ENCODE assay signal across 19 mouse cellular contexts in genomic region chr6:53229350-53229749, GRCm38 (mm10). TPM values are rescaled to one million over a fixed set of nuclear protein-coding genes. Genes with fewer than 3 reads are reported as not detected.
DNase-seq lines count a peak whose midpoint lies in the region; ATAC-seq and TF ChIP-seq lines count a peak whose summit lies in the region.
"Had no signal": no experiment of that assay in that cellular context is flagged by ENCODE, and none has a peak within 500 bp of the region (broad histone marks: within the 10 kb centered on the region; RNA-seq: fewer than 3 reads in every experiment).

No protein-coding gene starts in this region.

- H3K9ac ChIP-seq in forebrain, embryonic 12.5 days = no peak overlapping the region
- no peak overlapping the region for H3K9ac ChIP-seq in forebrain, embryonic 11.5 days (ENCODE audit: low read length)
- no peak overlapping the region for H3K9ac ChIP-seq in hindbrain, postnatal 0 days (replicated peaks; ENCODE audit: low read length)
- no peak overlapping the region for H3K9ac ChIP-seq in hindbrain, embryonic 11.5 days (ENCODE audit: low read depth, low read length)
- no peak overlapping the region for H3K9ac ChIP-seq in forebrain, embryonic 15.5 days (replicated peaks)
- H3K9ac ChIP-seq: embryonic facial prominence, embryonic 13.5 days; heart, embryonic 13.5 days; hindbrain, embryonic 13.5 days; intestine, embryonic 15.5 days had no signal

- H3K36me3 ChIP-seq in forebrain, embryonic 12.5 days (replicated peaks) = no peaks in the 10 kb centered on the region
- no peaks in the 10 kb centered on the region for H3K36me3 ChIP-seq in forebrain, embryonic 11.5 days (ENCODE audit: control insufficient read depth, insufficient read depth, low read length)
- no peaks in the 10 kb centered on the region for H3K36me3 ChIP-seq in hindbrain, postnatal 0 days (ENCODE audit: insufficient read depth, low read length)
- H3K36me3 ChIP-seq in hindbrain, embryonic 11.5 days (ENCODE audit: control insufficient read depth, insufficient read depth, low read length) = no peaks in the 10 kb centered on the region
- H3K36me3 ChIP-seq in forebrain, embryonic 15.5 days = no peaks in the 10 kb centered on the region
- H3K36me3 ChIP-seq: embryonic facial prominence, embryonic 13.5 days; heart, embryonic 13.5 days; hindbrain, embryonic 13.5 days; intestine, embryonic 15.5 days had no signal

- H3K27ac ChIP-seq in forebrain, embryonic 12.5 days = no peak overlapping the region
- no peak overlapping the region for H3K27ac ChIP-seq in forebrain, embryonic 11.5 days (ENCODE audit: low read depth, low read length)
- H3K27ac ChIP-seq in hindbrain, postnatal 0 days = no peak overlapping the region
- no peak overlapping the region for H3K27ac ChIP-seq in hindbrain, embryonic 11.5 days (ENCODE audit: low read depth, low read length)
- no peak overlapping the region for H3K27ac ChIP-seq in forebrain, embryonic 15.5 days (replicated peaks)
- H3K27ac ChIP-seq: embryonic facial prominence, embryonic 13.5 days; heart, embryonic 13.5 days; hindbrain, embryonic 13.5 days; intestine, embryonic 15.5 days had no signal

- no peak overlapping the region for H3K4me2 ChIP-seq in forebrain, embryonic 12.5 days
- H3K4me2 ChIP-seq in forebrain, embryonic 11.5 days (ENCODE audit: low read depth, low read length, severe bottlenecking) = no peak overlapping the region
- no peak overlapping the region for H3K4me2 ChIP-seq in hindbrain, postnatal 0 days (ENCODE audit: low read depth, low read length)
- no peak overlapping the region for H3K4me2 ChIP-seq in hindbrain, embryonic 11.5 days (replicated peaks; ENCODE audit: low read depth, low read length)
- no peak overlapping the region for H3K4me2 ChIP-seq in forebrain, embryonic 15.5 days (replicated peaks)
- H3K4me2 ChIP-seq: embryonic facial prominence, embryonic 13.5 days; heart, embryonic 13.5 days; hindbrain, embryonic 13.5 days; intestine, embryonic 15.5 days had no signal

- no peak overlapping the region for H3K4me3 ChIP-seq in forebrain, embryonic 12.5 days (replicated peaks)
- no peak overlapping the region for H3K4me3 ChIP-seq in forebrain, embryonic 11.5 days (ENCODE audit: low read depth, low read length)
- no peak overlapping the region for H3K4me3 ChIP-seq in hindbrain, postnatal 0 days (ENCODE audit: low read length)
- H3K4me3 ChIP-seq in hindbrain, embryonic 11.5 days (ENCODE audit: low read depth, low read length) = no peak overlapping the region
- H3K4me3 ChIP-seq in forebrain, embryonic 15.5 days = no peak overlapping the region
- H3K4me3 ChIP-seq: embryonic facial prominence, embryonic 13.5 days; heart, embryonic 13.5 days; hindbrain, embryonic 13.5 days; intestine, embryonic 15.5 days had no signal

- TF ChIP-seq CTCF in hindbrain, postnatal 0 days (IDR thresholded peaks at IDR 0.05; ENCODE audit: low read depth) = no peak

- ATAC-seq in forebrain, embryonic 12.5 days (ENCODE audit: low FRiP score) = peak; percentile 49; the same call in 1 of the 2 replicates
- no peak for ATAC-seq in forebrain, embryonic 11.5 days (replicated peaks; ENCODE audit: low FRiP score)
- ATAC-seq in hindbrain, postnatal 0 days = no peak
- no peak for ATAC-seq in hindbrain, embryonic 11.5 days (ENCODE audit: low FRiP score)
- ATAC-seq in forebrain, embryonic 15.5 days (replicated peaks) = 0 out of 2 replicates have a peak, but pooled peaks have one; percentile 11
- ATAC-seq: intestine, embryonic 15.5 days had no signal

- peaks cover 14% of the 10 kb centered on the region; the same call in 1 of the 2 replicates for H3K4me1 ChIP-seq in forebrain, embryonic 12.5 days
- 0 out of 2 replicates have a peak, but pooled peaks cover 2% of the 10 kb centered on the region for H3K4me1 ChIP-seq in forebrain, embryonic 11.5 days (replicated peaks; ENCODE audit: control insufficient read depth, insufficient read depth, low read length)
- 0 out of 2 replicates have a peak, but pooled peaks cover 6% of the 10 kb centered on the region for H3K4me1 ChIP-seq in hindbrain, postnatal 0 days (ENCODE audit: insufficient read depth, low read length)
- no peaks in the 10 kb centered on the region for H3K4me1 ChIP-seq in hindbrain, embryonic 11.5 days (replicated peaks; ENCODE audit: control insufficient read depth, insufficient read depth, low read length)
- peaks cover 17% of the 10 kb centered on the region for H3K4me1 ChIP-seq in forebrain, embryonic 15.5 days
- H3K4me1 ChIP-seq: heart, embryonic 13.5 days; intestine, embryonic 15.5 days had no signal

- WGBS in forebrain, embryonic 12.5 days = 37% methylated on average over 6 of the region's 6 CpGs
- WGBS in forebrain, embryonic 11.5 days = 60% methylated on average over 6 of the region's 6 CpGs
- 46% methylated on average over 6 of the region's 6 CpGs for WGBS in hindbrain, postnatal 0 days
- 54% methylated on average over 6 of the region's 6 CpGs for WGBS in hindbrain, embryonic 11.5 days
- 19% methylated on average over 6 of the region's 6 CpGs for WGBS in forebrain, embryonic 15.5 days

- H3K27me3 ChIP-seq in forebrain, embryonic 12.5 days = no peaks in the 10 kb centered on the region
- no peaks in the 10 kb centered on the region for H3K27me3 ChIP-seq in forebrain, embryonic 11.5 days (ENCODE audit: control insufficient read depth, insufficient read depth, low read length)
- H3K27me3 ChIP-seq in hindbrain, postnatal 0 days (ENCODE audit: insufficient read depth, low read length) = no peaks in the 10 kb centered on the region
- no peaks in the 10 kb centered on the region for H3K27me3 ChIP-seq in hindbrain, embryonic 11.5 days (ENCODE audit: control insufficient read depth, insufficient read depth, low read length)
- no peaks in the 10 kb centered on the region for H3K27me3 ChIP-seq in forebrain, embryonic 15.5 days
- H3K27me3 ChIP-seq: embryonic facial prominence, embryonic 13.5 days; heart, embryonic 13.5 days; hindbrain, embryonic 13.5 days; intestine, embryonic 15.5 days had no signal

- DNase-seq in forebrain, embryonic 11.5 days (ENCODE audit: low spot score) = no peak
- peak; percentile 24 for DNase-seq in hindbrain, postnatal 0 days (ENCODE audit: low spot score)
- DNase-seq in hindbrain, embryonic 11.5 days (ENCODE audit: low spot score) = no peak
- peak; percentile 73 for DNase-seq in retina, postnatal 1 day
- no peak for DNase-seq in cerebellum, adult 18-20 months
- DNase-seq: adrenal gland, adult 2 months; adrenal gland, postnatal 25 days; cerebellum, adult 11 months; cerebellum, adult 9-10 months; cerebellum, postnatal 25 days; gastrocnemius, postnatal 14 days; heart, postnatal 4 days; kidney, adult 18-20 months had no signal

- H3K9me3 ChIP-seq in forebrain, embryonic 12.5 days = no peaks in the 10 kb centered on the region
- no peaks in the 10 kb centered on the region for H3K9me3 ChIP-seq in forebrain, embryonic 11.5 days (ENCODE audit: control insufficient read depth, low read length)
- no peaks in the 10 kb centered on the region for H3K9me3 ChIP-seq in hindbrain, postnatal 0 days (ENCODE audit: low read length)
- H3K9me3 ChIP-seq in hindbrain, embryonic 11.5 days (ENCODE audit: control insufficient read depth, low read length) = no peaks in the 10 kb centered on the region
- H3K9me3 ChIP-seq in forebrain, embryonic 15.5 days = no peaks in the 10 kb centered on the region
- H3K9me3 ChIP-seq: embryonic facial prominence, embryonic 13.5 days; heart, embryonic 13.5 days; hindbrain, embryonic 13.5 days; intestine, embryonic 15.5 days had no signal

RNA-seq across cellular contexts. Expression of gene Creb5, which starts 57.7 kb away (rescaled TPM):
- polyA plus RNA-seq in forebrain, embryonic 12.5 days (2016; fragmentation: Nextera tagmentation; extraction: Ambion mirVana) = 30.8 and 38.9 TPM in 2 replicates
- 36.2 and 39.0 TPM in 2 replicates for polyA plus RNA-seq in forebrain, embryonic 11.5 days (2014; fragmentation: Nextera tagmentation; extraction: Ambion mirVana)
- 2.5 and 4.4 TPM in 2 replicates for total RNA-seq in hindbrain, postnatal 0 days (2014; rRNA removed)
- 2.3 and 3.1 TPM in 2 replicates for polyA plus RNA-seq in hindbrain, postnatal 0 days (2015; fragmentation: Nextera tagmentation; extraction: Ambion mirVana)
- 4.5 and 5.5 TPM in 2 replicates for polyA plus RNA-seq in hindbrain, embryonic 11.5 days (2014; fragmentation: Nextera tagmentation; extraction: Ambion mirVana)
- 14.5 and 18.3 TPM in 2 replicates for polyA plus RNA-seq in forebrain, embryonic 15.5 days (2015; fragmentation: Nextera tagmentation; extraction: Ambion mirVana)

Comparison
In these comparisons a context has a peak if more than half of its experiments do, and no peak if none do; other contexts are left out.
1. ATAC-seq: peak in forebrain, embryonic 12.5 days (single experiment) and forebrain, embryonic 15.5 days (single experiment); none in forebrain, embryonic 11.5 days (single experiment), hindbrain, postnatal 0 days (single experiment) and hindbrain, embryonic 11.5 days (single experiment).
2. DNase-seq: peak in hindbrain, postnatal 0 days (single experiment) and retina, postnatal 1 day (single experiment); none in forebrain, embryonic 11.5 days (single experiment), hindbrain, embryonic 11.5 days (single experiment) and cerebellum, adult 18-20 months (0 of 2).